16 mouse cellular contexts compared by ENCODE assay signal in the genomic region with DNA sequence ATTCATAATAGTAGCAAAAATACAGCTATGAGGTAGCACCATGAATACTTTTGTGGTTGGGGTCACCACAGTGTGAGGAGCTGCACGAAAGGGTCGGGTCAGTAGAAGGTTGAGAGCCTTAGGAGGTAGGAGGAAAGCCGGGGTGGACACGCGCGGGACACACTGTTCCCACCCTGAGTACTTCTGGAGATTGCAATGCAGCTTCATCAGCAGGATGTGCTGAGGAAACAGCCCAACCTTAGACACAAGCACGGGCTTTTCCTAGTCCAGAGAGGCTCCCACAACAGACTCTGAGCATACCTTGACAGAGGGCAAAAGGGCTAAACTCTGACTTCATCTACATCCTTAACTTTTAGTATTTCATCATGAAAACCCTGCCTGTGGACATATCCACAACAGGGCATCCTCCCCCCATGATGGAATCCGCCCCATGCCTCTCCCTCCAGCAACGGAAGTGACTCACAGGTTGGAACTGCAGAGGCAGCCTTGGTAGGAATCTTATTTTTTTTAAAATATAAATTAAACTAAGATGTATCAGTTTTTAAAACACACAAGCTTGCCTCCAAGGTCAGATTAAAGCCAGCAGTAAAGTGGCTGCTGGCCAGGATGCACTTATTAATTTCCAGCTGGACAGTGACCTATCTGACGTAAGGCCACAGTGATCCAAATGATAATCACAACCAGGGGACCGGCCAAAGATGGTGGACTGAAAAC.
A peak's percentile ranks its signal among the peaks of the same experiment; 100 is the strongest.
DNase-seq lines count a peak whose midpoint lies in the region; TF ChIP-seq lines count a peak whose summit lies in the region.
"Had no signal": no experiment of that assay in that cellular context is flagged by ENCODE, and none has a peak within 500 bp of the region (broad histone marks: within the 10 kb centered on the region; RNA-seq: fewer than 3 reads in every experiment).

No protein-coding gene starts in this region.

- no peak overlapping the region for H3K4me3 ChIP-seq in myocyte
- no peak overlapping the region for H3K4me3 ChIP-seq in midbrain, embryonic 10.5 days
- H3K4me3 ChIP-seq: embryonic facial prominence, embryonic 15.5 days; forebrain, embryonic 13.5 days; kidney, embryonic 15.5 days; liver, embryonic 15.5 days; midbrain, embryonic 15.5 days; stomach, embryonic 15.5 days had no signal

- WGBS in midbrain, embryonic 10.5 days: 96% methylated on average over 11 of the region's 11 CpGs

- H3K4me1 ChIP-seq in midbrain, embryonic 10.5 days: no peaks in the 10 kb centered on the region
- H3K4me1 ChIP-seq: embryonic facial prominence, embryonic 15.5 days; forebrain, embryonic 13.5 days; kidney, embryonic 15.5 days; liver, embryonic 15.5 days; midbrain, embryonic 15.5 days; stomach, embryonic 15.5 days had no signal

- peak overlapping the region; percentile 29 for H3K4me2 ChIP-seq in myocyte (ENCODE audit: low read depth)
- H3K4me2 ChIP-seq: embryonic facial prominence, embryonic 15.5 days; forebrain, embryonic 13.5 days; kidney, embryonic 15.5 days; liver, embryonic 15.5 days; midbrain, embryonic 15.5 days; stomach, embryonic 15.5 days had no signal

- no peaks in the 10 kb centered on the region for H3K27me3 ChIP-seq in myocyte (ENCODE audit: control insufficient read depth, insufficient read depth, insufficient read length)
- no peaks in the 10 kb centered on the region for H3K27me3 ChIP-seq in midbrain, embryonic 10.5 days (ENCODE audit: low read depth, poor library complexity, severe bottlenecking)
- H3K27me3 ChIP-seq: CH12.LX; embryonic facial prominence, embryonic 15.5 days; forebrain, embryonic 13.5 days; kidney, embryonic 15.5 days; liver, embryonic 15.5 days; midbrain, embryonic 15.5 days; stomach, embryonic 15.5 days had no signal

- TF ChIP-seq POLR2A in myocyte (IDR thresholded peaks at IDR 0.05; ENCODE audit: insufficient read length, low read depth): no peak

- DNase-seq in kidney, postnatal 10 days: peak; percentile 23
- no peak for DNase-seq in kidney, adult 18-20 months
- DNase-seq in MN1 (ENCODE audit: low spot score): peak; percentile 37
- DNase-seq in adrenal gland, postnatal 10 days: peak; percentile 58
- DNase-seq in layer of hippocampus, adult 18-20 months (ENCODE audit: low spot score in 2 of 2): no peak
- DNase-seq in midbrain, embryonic 10.5 days (ENCODE audit: low spot score): no peak
- DNase-seq: cerebellum, adult 11 months; lung, postnatal 36 days had no signal

- H3K9me3 ChIP-seq in midbrain, embryonic 10.5 days (replicated peaks): no peaks in the 10 kb centered on the region
- H3K9me3 ChIP-seq: embryonic facial prominence, embryonic 15.5 days; forebrain, embryonic 13.5 days; kidney, embryonic 15.5 days; liver, embryonic 15.5 days; midbrain, embryonic 15.5 days; stomach, embryonic 15.5 days had no signal

- H3K36me3 ChIP-seq in myocyte (ENCODE audit: control insufficient read depth, insufficient read depth): peaks cover 89% of the 10 kb centered on the region
- peaks cover 98% of the 10 kb centered on the region for H3K36me3 ChIP-seq in midbrain, embryonic 10.5 days

- H3ac ChIP-seq in myocyte (ENCODE audit: control insufficient read depth, insufficient read length): no peak overlapping the region

- no peaks in the 10 kb centered on the region for H3K79me2 ChIP-seq in myocyte (ENCODE audit: control insufficient read depth, insufficient read depth)

- H3K27ac ChIP-seq in midbrain, embryonic 10.5 days (replicated peaks): no peak overlapping the region
- H3K27ac ChIP-seq: embryonic facial prominence, embryonic 15.5 days; forebrain, embryonic 13.5 days; kidney, embryonic 15.5 days; liver, embryonic 15.5 days; midbrain, embryonic 15.5 days; stomach, embryonic 15.5 days had no signal

TF ChIP-seq in myocyte, 11 proteins besides CTCF, POLR2A, EP300 and RAD21:
- peak; percentile 55; the same call in 1 of the 2 replicates for TF ChIP-seq CEBPB (IDR thresholded peaks at IDR 0.05; ENCODE audit: insufficient read depth, poor library complexity, severe bottlenecking)
- no peak for TF ChIP-seq E2F4 (IDR thresholded peaks at IDR 0.05; ENCODE audit: insufficient read depth)
- no peak for TF ChIP-seq MAX (IDR thresholded peaks at IDR 0.05; ENCODE audit: low read depth)
- no peak for TF ChIP-seq MYOG (IDR thresholded peaks at IDR 0.05; ENCODE audit: control insufficient read depth in 1 of 3, insufficient read depth in 1 of 3, insufficient read length in 2 of 3, low read depth in 2 of 3)
- no peak for TF ChIP-seq REST (IDR thresholded peaks at IDR 0.05; ENCODE audit: insufficient read depth, insufficient read length)
- TF ChIP-seq TCF3 (IDR thresholded peaks at IDR 0.05; ENCODE audit: insufficient read length, low read depth): no peak
- no peak for TF ChIP-seq POLR2AphosphoS2 (IDR thresholded peaks at IDR 0.05; ENCODE audit: insufficient read length, low read depth)

Comparison
In these comparisons a context has a peak if more than half of its experiments do, and no peak if none do; other contexts are left out.
1. DNase-seq: peak in kidney, postnatal 10 days (single experiment), MN1 (single experiment) and adrenal gland, postnatal 10 days (single experiment); none in kidney, adult 18-20 months (single experiment), layer of hippocampus, adult 18-20 months (0 of 2) and midbrain, embryonic 10.5 days (single experiment).